Mouse (Mus musculus) lung, adult 2 months (tissue): Measurements from ENCODE around the gene Pde1c.

ENCODE experiments used
- CTCF ChIP-seq: fragments of 200-500 bp; IDR thresholded peaks from 2 replicates; pipeline ENCODE4 v1.5.1; 2011; ENCODE audit warnings: mild to moderate bottlenecking, low read length, control low read depth; ENCODE audit not compliant: insufficient read depth
- POLR2A ChIP-seq: fragments of 200-500 bp; IDR thresholded peaks from 2 replicates; pipeline ENCODE4 v1.6.1; 2011; ENCODE audit warnings: low read depth, mild to moderate bottlenecking, control low read depth, low read length, borderline replicate concordance; ENCODE audit errors: extremely low read depth

- no peak for TF ChIP-seq CTCF
- no peak for TF ChIP-seq POLR2A
These were observed 17.9 kb downstream of the Pde1c start for GRCm38 (mm10) chr6:56551022-56551421.
